Mouse (Mus musculus): ENCODE data around the gene Parp16. TPM values are rescaled to one million over a fixed set of nuclear protein-coding genes. Genes with fewer than 3 reads are reported as not detected.
"Not testable (repeated sequence)": the region's sequence is repeated elsewhere in the genome, so short reads cannot be mapped to it uniquely, and the experiment has no call there.

Gene Parp16
- polyA plus RNA-seq, 1 experiment from 2014 or later = 6.4 TPM

DNA sequence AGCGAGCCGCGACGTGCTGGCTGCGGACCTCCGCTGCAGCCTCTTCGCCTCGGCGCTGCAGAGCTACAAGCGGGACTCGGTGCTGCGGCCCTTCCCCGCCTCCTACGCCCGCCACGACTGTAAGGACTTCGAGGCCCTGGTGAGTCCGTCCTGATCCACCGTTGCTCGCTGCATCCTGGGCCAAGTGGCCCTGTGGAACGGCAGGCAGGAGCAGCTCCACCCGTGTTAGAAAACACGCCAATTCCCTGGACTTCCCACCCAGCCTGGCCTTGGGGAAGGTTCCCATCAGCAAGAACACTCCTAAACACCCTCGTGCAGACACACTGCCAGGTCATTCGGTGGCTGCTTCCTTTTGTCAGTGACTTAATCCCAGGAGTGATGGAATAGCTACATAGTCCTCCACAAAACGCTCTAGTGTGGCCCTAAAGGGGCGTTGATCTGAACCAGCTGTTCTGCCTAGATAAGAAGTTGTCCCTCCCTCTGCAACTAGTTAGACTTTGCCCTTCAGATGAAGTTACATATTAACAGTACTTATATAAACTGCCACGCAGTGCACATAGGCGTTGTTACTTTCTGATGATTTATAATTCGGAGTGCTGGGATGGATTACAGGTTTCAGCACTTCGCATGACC, 20.5 kb downstream of the Parp16 start:
- peak; percentile 21 for ATAC-seq (ENCODE audit: low FRiP score)
- Histone ChIP-seq H3K4me3 (replicated peaks) (peak overlapping the region; percentile 57), H3K9ac (replicated peaks) (peak overlapping the region; percentile 85), H3K9me3 (replicated peaks) (no peaks in the 10 kb centered on the region), H3K27ac (replicated peaks) (peak overlapping the region; percentile 90), H3K36me3 (no peaks in the 10 kb centered on the region), H3K4me2 (peak overlapping the region; percentile 94), H3K4me1 (peaks cover 29% of the 10 kb centered on the region), H3K27me3 (replicated peaks) (no peaks in the 10 kb centered on the region)
- WGBS = 9% methylated on average over 30 of the region's 31 CpGs

DNA sequence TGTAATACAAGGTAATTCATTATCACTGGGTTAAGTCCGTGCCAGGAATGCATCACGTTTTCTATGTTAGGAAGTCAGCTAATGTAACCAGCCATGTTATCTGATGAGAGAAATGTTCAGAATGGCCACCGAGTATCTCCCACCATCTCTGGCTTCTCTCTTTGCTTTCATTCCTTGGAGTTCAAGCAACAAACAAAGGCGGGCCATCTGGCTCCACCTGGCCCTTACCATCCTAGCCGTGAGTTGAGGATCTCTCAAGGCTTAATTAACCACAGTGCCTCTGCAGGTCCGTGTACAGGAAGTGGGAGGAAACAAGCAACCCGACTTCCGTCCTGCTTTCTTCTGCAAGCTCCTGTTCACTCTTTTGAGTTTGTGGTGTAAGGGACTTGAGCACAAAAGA, 21.8 kb downstream of the Parp16 start:
- ATAC-seq (ENCODE audit: low FRiP score) = no peak
- H3K4me2 ChIP-seq = no peak overlapping the region

DNA sequence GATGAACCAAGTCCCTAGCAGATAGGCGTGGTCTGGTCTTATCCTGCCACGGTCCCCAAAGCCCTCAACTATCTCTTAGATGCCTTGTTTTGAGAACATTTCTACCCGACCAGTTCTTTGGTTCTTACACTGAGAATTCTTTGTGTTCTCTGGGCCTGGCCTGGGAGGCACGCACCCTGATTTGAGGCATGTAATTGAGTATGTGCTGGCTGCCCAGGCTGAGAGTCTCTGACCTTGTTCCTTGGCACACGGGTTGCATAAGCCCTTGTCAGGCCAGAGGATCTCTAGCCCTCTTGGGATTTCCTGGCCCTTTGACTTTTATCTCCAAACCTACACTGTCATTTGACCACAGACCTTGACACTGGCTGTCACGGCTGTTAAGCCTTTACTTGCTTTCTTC, 22.5 kb downstream of the Parp16 start:
- no peak overlapping the region for H3K27ac ChIP-seq (replicated peaks)
- WGBS = 68% methylated on average over 6 of the region's 6 CpGs
- no peaks in the 10 kb centered on the region for H3K27me3 ChIP-seq (replicated peaks)
- H3K4me2 ChIP-seq = no peak overlapping the region
- peaks cover 29% of the 10 kb centered on the region for H3K4me1 ChIP-seq
- H3K36me3 ChIP-seq = no peaks in the 10 kb centered on the region
- H3K9ac ChIP-seq (replicated peaks) = no peak overlapping the region
- ATAC-seq (ENCODE audit: low FRiP score) = no peak
- no peak overlapping the region for H3K4me3 ChIP-seq (replicated peaks)
- H3K9me3 ChIP-seq (replicated peaks) = no peaks in the 10 kb centered on the region

More for the DNA sequence above, 21.8 kb downstream of the Parp16 start:
- WGBS = 79% methylated on average over 8 of the region's 8 CpGs
- no peak overlapping the region for H3K4me3 ChIP-seq (replicated peaks)
- H3K4me1 ChIP-seq = peaks cover 29% of the 10 kb centered on the region
- H3K27me3 ChIP-seq (replicated peaks) = no peaks in the 10 kb centered on the region
- H3K9me3 ChIP-seq (replicated peaks) = no peaks in the 10 kb centered on the region
- no peak overlapping the region for H3K27ac ChIP-seq (replicated peaks)
- no peak overlapping the region for H3K9ac ChIP-seq (replicated peaks)
- no peaks in the 10 kb centered on the region for H3K36me3 ChIP-seq

DNA sequence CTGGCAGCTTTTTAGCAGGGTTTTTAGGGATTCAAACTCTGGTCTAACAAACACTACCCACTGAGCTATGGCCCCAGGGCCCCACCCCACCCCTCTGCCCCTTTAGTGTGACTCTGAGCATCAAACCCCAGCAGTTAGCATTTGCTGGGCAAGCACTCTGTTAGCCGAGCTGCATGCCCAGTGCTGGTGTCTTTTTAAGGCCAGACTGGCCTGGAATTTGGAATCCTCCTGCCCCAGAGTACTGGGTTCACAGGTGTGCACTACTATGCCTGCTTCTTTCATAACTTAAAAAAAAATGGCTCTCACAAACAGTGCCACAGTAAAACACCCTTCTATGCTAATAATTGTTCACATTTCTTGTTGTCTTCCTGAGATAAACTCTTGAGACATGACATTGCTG, 23.8 kb downstream of the Parp16 start:
- no peak for ATAC-seq (ENCODE audit: low FRiP score)
- peaks cover 29% of the 10 kb centered on the region for H3K4me1 ChIP-seq
- no peak overlapping the region for H3K27ac ChIP-seq (replicated peaks)
- no peak overlapping the region for H3K4me2 ChIP-seq
- H3K27me3 ChIP-seq (replicated peaks) = no peaks in the 10 kb centered on the region
- H3K36me3 ChIP-seq = no peaks in the 10 kb centered on the region
- H3K9ac ChIP-seq (replicated peaks) = no peak overlapping the region
- 63% methylated on average over 1 of the region's 1 CpGs for WGBS
- no peak overlapping the region for H3K4me3 ChIP-seq (replicated peaks)
- no peaks in the 10 kb centered on the region for H3K9me3 ChIP-seq (replicated peaks)

DNA sequence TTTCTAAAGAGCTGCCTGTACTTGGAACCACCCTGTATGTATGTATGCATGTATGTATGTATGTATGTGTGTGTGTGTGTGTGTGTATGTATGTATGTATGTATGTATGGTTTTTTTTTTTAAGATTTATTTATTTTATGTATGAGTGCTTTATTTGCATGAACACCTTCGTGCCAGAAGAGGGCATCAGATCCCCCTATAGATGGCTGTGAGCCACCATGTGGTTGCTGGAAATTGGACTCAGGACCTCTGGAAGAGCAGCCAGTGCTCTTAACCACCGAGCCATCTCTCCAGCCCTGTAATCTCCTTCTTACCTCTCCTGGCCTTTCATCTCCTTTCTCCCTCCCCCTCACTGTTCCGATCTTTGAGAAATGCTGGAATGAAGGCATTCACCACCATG, 25.2 kb downstream of the Parp16 start:
- peaks cover 23% of the 10 kb centered on the region for H3K4me1 ChIP-seq
- H3K4me2 ChIP-seq; ATAC-seq (ENCODE audit: low FRiP score); H3K9ac ChIP-seq (replicated peaks); H3K9me3 ChIP-seq (replicated peaks); H3K4me3 ChIP-seq (replicated peaks); H3K27ac ChIP-seq (replicated peaks); H3K36me3 ChIP-seq; H3K27me3 ChIP-seq (replicated peaks): not testable (repeated sequence)
- 53% methylated on average over 3 of the region's 3 CpGs for WGBS

DNA sequence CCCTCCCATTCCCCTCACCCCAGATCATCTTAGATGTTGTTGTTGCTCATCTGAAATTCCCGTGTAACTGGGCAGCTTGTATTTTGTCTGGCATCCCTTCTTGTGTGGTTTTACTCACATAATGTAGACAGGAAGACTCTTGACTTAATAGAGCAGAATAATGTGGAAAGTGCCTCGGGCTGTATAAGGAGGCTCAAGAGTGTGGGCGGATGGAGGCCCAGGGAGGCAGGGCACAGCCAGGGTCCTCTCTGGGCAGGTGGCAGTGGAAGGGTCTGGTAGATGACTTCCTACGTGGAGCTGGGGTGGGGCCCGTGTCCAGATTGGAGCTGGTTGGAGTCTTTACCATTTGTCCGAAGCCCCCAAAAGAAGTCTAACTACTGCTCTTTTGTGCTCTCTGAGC, 28.8 kb downstream of the Parp16 start:
- Histone ChIP-seq H3K27ac (replicated peaks) (no peak overlapping the region), H3K4me2 (no peak overlapping the region), H3K4me3 (replicated peaks) (no peak overlapping the region), H3K4me1 (0 out of 2 replicates have a peak, but pooled peaks cover under 1% of the 10 kb centered on the region), H3K9ac (replicated peaks) (no peak overlapping the region), H3K27me3 (replicated peaks) (no peaks in the 10 kb centered on the region), H3K36me3 (0 out of 2 replicates have a peak, but pooled peaks cover 6% of the 10 kb centered on the region), H3K9me3 (replicated peaks) (no peaks in the 10 kb centered on the region)
- WGBS = 86% methylated on average over 6 of the region's 6 CpGs
- no peak for ATAC-seq (ENCODE audit: low FRiP score)

DNA sequence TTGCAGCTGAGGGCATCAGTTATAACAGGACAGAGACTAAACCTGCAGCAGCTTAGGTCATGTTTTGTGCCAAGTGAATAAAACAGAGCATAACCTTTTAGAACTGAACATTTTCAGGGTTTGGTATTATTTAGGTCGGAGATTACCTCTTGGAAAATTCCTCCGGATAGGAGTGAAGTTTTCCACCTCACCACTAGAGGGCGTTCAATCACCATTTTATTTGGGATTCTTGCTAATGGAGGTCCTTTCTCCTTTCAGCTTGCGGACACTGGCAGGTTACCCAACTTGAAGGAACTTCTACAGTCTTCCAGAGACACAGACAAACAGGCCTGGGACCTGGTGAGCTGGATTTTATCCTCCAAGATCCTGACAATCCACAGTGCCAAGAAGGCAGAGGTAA, 30.6 kb downstream of the Parp16 start:
- 38% methylated on average over 4 of the region's 4 CpGs for WGBS
- no peak overlapping the region for H3K27ac ChIP-seq (replicated peaks)
- no peaks in the 10 kb centered on the region for H3K9me3 ChIP-seq (replicated peaks)
- no peaks in the 10 kb centered on the region for H3K27me3 ChIP-seq (replicated peaks)
- no peaks in the 10 kb centered on the region for H3K4me1 ChIP-seq
- peaks cover 22% of the 10 kb centered on the region for H3K36me3 ChIP-seq
- no peak overlapping the region for H3K4me2 ChIP-seq
- H3K9ac ChIP-seq (replicated peaks) = no peak overlapping the region
- ATAC-seq (ENCODE audit: low FRiP score) = no peak
- H3K4me3 ChIP-seq (replicated peaks) = no peak overlapping the region

DNA sequence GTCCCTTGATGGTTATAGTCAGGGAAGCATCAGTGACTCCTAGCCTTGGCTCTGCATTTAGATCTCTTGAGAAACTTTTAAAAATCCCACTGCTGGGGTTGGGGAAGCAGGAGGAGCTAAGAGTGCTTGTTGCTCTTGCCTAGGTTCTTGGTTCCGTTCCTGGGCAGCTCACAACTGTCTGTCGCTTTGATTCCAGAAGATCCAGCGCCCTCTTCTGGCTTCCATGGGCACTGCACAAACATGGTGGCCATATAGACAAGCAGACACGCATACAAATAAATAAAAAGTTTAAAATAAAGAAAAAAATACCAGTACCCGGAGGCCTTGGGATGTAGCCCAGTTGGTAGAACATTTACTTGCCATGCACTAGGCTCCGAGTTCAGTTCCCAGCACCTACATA, 35.1 kb downstream of the Parp16 start:
- no peak for ATAC-seq (ENCODE audit: low FRiP score)
- no peak overlapping the region for H3K27ac ChIP-seq (replicated peaks)
- 79% methylated on average over 6 of the region's 6 CpGs for WGBS
- no peaks in the 10 kb centered on the region for H3K4me1 ChIP-seq
- no peak overlapping the region for H3K9ac ChIP-seq (replicated peaks)
- no peaks in the 10 kb centered on the region for H3K9me3 ChIP-seq (replicated peaks)
- H3K36me3 ChIP-seq = peaks cover 35% of the 10 kb centered on the region
- no peak overlapping the region for H3K4me3 ChIP-seq (replicated peaks)
- no peak overlapping the region for H3K4me2 ChIP-seq
- H3K27me3 ChIP-seq (replicated peaks) = no peaks in the 10 kb centered on the region

DNA sequence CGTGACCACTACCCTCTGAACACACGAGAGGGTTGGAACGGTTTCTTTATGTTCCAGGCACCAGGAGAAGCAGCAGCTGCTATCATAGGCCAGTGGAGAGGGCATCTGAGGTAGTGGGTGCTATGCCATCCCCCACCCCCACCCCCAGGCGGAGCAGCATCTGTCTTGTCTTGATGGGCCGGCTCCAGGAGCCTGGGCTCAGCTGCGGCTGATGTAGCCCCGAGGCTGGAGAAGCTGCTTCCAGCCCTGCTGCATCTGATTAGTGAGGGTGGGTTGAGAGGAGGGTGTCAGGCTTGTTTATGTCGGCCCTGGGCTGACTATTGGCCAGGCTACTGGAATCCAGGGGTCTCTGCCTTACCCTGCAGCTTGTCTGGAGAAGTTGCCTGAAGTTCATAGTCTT, 36.1 kb downstream of the Parp16 start:
- H3K27ac ChIP-seq (replicated peaks) = no peak overlapping the region
- no peaks in the 10 kb centered on the region for H3K9me3 ChIP-seq (replicated peaks)
- no peaks in the 10 kb centered on the region for H3K27me3 ChIP-seq (replicated peaks)
- ATAC-seq (ENCODE audit: low FRiP score) = no peak
- H3K4me2 ChIP-seq = no peak overlapping the region
- WGBS = 27% methylated on average over 8 of the region's 8 CpGs
- H3K36me3 ChIP-seq = peaks cover 37% of the 10 kb centered on the region
- H3K9ac ChIP-seq (replicated peaks) = no peak overlapping the region
- no peak overlapping the region for H3K4me3 ChIP-seq (replicated peaks)
- H3K4me1 ChIP-seq = no peaks in the 10 kb centered on the region

DNA sequence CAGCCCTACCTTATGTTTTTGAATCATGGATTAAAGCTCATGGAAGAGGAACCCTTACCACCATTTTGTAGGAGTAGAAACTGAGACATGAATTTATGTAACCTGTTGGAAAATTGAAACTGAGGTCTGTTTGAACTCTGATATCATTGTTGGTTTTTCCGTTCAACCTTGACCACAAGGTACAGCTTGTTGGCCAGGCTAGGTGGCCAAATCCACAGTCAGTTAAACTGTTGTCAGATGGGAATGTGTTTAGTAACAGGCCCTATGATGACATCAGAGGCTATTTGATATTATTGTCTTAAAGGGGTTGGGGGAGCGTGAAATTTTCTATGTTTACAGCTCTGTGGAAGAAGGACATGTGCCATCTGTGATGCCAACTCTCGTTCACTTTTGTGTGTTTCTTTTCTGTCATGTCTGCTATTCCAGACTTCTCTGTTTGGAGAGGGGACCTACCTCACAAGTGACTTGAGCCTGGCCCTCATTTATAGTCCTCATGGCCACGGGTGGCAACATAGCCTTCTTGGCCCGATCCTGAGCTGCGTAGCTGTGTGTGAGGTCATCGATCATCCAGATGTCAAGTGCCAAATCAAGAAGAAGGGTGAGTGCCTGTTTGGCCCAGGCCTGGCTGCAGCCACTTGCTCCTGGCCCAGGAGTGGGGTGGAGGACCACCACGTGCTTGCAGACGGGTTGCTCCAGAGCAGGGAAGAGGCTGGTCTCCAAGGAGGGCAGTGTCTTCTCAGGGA, 38.3 kb downstream of the Parp16 start:
- ATAC-seq (ENCODE audit: low FRiP score) = no peak
- Histone ChIP-seq H3K27ac (replicated peaks) (no peak overlapping the region), H3K4me1 (peaks cover 10% of the 10 kb centered on the region), H3K36me3 (peaks cover 32% of the 10 kb centered on the region), H3K27me3 (replicated peaks) (no peaks in the 10 kb centered on the region), H3K9me3 (replicated peaks) (no peaks in the 10 kb centered on the region), H3K9ac (replicated peaks) (no peak overlapping the region), H3K4me2 (no peak overlapping the region), H3K4me3 (replicated peaks) (no peak overlapping the region)
- WGBS = 93% methylated on average over 9 of the region's 9 CpGs

DNA sequence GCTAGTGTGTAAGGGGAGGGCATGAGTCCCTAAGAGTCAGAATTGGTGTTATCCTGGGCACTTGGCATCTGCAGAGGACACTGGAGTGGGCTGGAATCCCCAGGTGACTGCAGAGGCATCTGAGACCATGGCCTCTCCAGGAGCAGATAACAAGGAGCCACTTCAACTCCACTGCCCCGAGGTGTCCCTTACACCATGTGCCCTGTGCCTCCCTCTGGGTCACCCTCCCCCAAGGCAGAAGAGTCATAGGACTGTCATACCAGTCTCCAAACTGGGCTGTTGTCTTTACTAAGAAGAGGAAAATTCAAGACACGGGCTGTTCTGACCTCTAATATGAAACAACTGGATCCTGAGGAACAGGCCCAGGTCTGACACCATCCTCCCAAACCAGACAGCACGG, 39.6 kb downstream of the Parp16 start:
- H3K4me2 ChIP-seq = no peak overlapping the region
- peaks cover 15% of the 10 kb centered on the region for H3K4me1 ChIP-seq
- H3K27ac ChIP-seq (replicated peaks) = no peak overlapping the region
- no peak overlapping the region for H3K9ac ChIP-seq (replicated peaks)
- H3K36me3 ChIP-seq = peaks cover 26% of the 10 kb centered on the region
- no peak overlapping the region for H3K4me3 ChIP-seq (replicated peaks)
- WGBS = 88% methylated on average over 3 of the region's 3 CpGs
- no peaks in the 10 kb centered on the region for H3K27me3 ChIP-seq (replicated peaks)
- no peaks in the 10 kb centered on the region for H3K9me3 ChIP-seq (replicated peaks)
- ATAC-seq (ENCODE audit: low FRiP score) = no peak

DNA sequence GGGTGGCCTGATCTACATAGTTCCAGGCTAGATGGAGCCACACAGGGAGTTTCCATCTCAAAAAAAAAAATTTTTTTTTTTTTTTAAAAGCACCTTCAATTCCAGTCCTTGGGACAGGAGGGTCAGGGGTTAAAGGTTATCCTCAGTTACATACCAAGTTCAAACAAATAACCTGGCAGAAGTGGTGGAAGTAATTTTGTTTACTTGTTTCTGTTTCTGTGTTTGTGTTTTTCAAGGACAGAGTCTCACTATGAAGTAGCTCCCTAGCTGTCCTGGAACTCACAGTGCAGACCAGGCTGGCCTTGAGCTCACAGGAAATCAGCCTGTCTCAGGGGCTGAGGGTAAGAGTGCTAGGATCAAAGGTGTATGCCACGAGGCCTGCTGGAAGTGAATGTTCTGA, 40.4 kb downstream of the Parp16 start:
- Histone ChIP-seq H3K27me3 (replicated peaks) (no peaks in the 10 kb centered on the region), H3K4me2 (no peak overlapping the region), H3K9me3 (replicated peaks) (no peaks in the 10 kb centered on the region), H3K27ac (replicated peaks) (no peak overlapping the region), H3K9ac (replicated peaks) (no peak overlapping the region), H3K36me3 (peaks cover 18% of the 10 kb centered on the region), H3K4me3 (replicated peaks) (no peak overlapping the region), H3K4me1 (peaks cover 15% of the 10 kb centered on the region)
- no peak for ATAC-seq (ENCODE audit: low FRiP score)
- WGBS = 69% methylated on average over 1 of the region's 1 CpGs

All from neural tube, embryonic 15.5 days (tissue).